Mouse (Mus musculus): Measurements from ENCODE around the gene Olfr1033. TPM values are rescaled to one million over a fixed set of nuclear protein-coding genes. Genes with fewer than 3 reads are reported as not detected.
"Not testable (repeated sequence)": the region's sequence is repeated elsewhere in the genome, so short reads cannot be mapped to it uniquely, and the experiment has no call there.

Olfr1033 gene
- polyA plus RNA-seq (2015; fragmentation: Nextera tagmentation; extraction: Ambion mirVana): 3.1 and 4.9 TPM in 2 replicates

GRCm38 (mm10) chr2:86020406-86020805 lies at the start of gene Olfr1033:
Gene Olfr1033 (plus strand): TSS chr2:86020633.
- H3K9me3 ChIP-seq (ENCODE audit: low read length); ATAC-seq (ENCODE audit: low FRiP score, low TSS enrichment); H3K36me3 ChIP-seq (ENCODE audit: insufficient read depth, low read length); H3K27me3 ChIP-seq (ENCODE audit: insufficient read depth, low read length); H3K4me1 ChIP-seq (ENCODE audit: insufficient read depth, low read length): not testable (repeated sequence)
- Histone ChIP-seq H3K4me3 (ENCODE audit: low read length) (peak within 1 kb of the TSS; percentile 44), H3K4me2 (replicated peaks; ENCODE audit: low read depth, low read length) (peak within 1 kb of the TSS; percentile 49), H3K9ac (replicated peaks; ENCODE audit: low read length) (peak within 1 kb of the TSS; percentile 57; the same call in 1 of the 2 replicates), H3K27ac (ENCODE audit: low read length) (peak within 1 kb of the TSS; percentile 65; the same call in 1 of the 2 replicates)
- 4% methylated on average over 10 of the region's 11 CpGs for WGBS

- Histone ChIP-seq H3K27me3 (ENCODE audit: insufficient read depth, low read length) (no peaks in the 10 kb centered on the region), H3K9me3 (ENCODE audit: low read length) (no peaks in the 10 kb centered on the region), H3K4me1 (ENCODE audit: insufficient read depth, low read length) (no peaks in the 10 kb centered on the region), H3K36me3 (ENCODE audit: insufficient read depth, low read length) (no peaks in the 10 kb centered on the region), H3K9ac (replicated peaks; ENCODE audit: low read length) (no peak within 1 kb of the TSS), H3K27ac (ENCODE audit: low read length) (no peak within 1 kb of the TSS), H3K4me3 (ENCODE audit: low read length) (no peak within 1 kb of the TSS), H3K4me2 (replicated peaks; ENCODE audit: low read depth, low read length) (no peak within 1 kb of the TSS)
- no peak for ATAC-seq (ENCODE audit: low FRiP score, low TSS enrichment)
- WGBS: 87% methylated on average over 2 of the region's 2 CpGs
Measured at GRCm38 (mm10) chr2:85973595-85973994, 46.8 kb upstream of the Olfr1033 start, which contains the start of gene Olfr1029. Gene Olfr1029 (plus strand): TSS chr2:85973895.

GRCm38 (mm10) chr2:85978976-85979375 lies 41.5 kb upstream of the Olfr1033 start, which contains the start of gene Olfr1030:
Gene Olfr1030 (plus strand): TSS chr2:85979276.
- no peak for ATAC-seq (ENCODE audit: low FRiP score, low TSS enrichment)
- H3K9me3 ChIP-seq (ENCODE audit: low read length): no peaks in the 10 kb centered on the region

GRCm38 (mm10) chr2:85990004-85990403 lies 30.4 kb upstream of the Olfr1033 start, which contains the start of gene Olfr1031:
Gene Olfr1031 (plus strand): TSS chr2:85990304.
- no peak for ATAC-seq (ENCODE audit: low FRiP score, low TSS enrichment)
- H3K27me3 ChIP-seq (ENCODE audit: insufficient read depth, low read length): no peaks in the 10 kb centered on the region
- H3K9ac ChIP-seq (replicated peaks; ENCODE audit: low read length): no peak within 1 kb of the TSS
- 64% methylated on average over 3 of the region's 3 CpGs for WGBS
- no peaks in the 10 kb centered on the region for H3K9me3 ChIP-seq (ENCODE audit: low read length)
- H3K27ac ChIP-seq (ENCODE audit: low read length): no peak within 1 kb of the TSS
- no peak within 1 kb of the TSS for H3K4me3 ChIP-seq (ENCODE audit: low read length)
- H3K4me1 ChIP-seq (ENCODE audit: insufficient read depth, low read length): no peaks in the 10 kb centered on the region
- H3K36me3 ChIP-seq (ENCODE audit: insufficient read depth, low read length): no peaks in the 10 kb centered on the region
- H3K4me2 ChIP-seq (replicated peaks; ENCODE audit: low read depth, low read length): no peak within 1 kb of the TSS

More at GRCm38 (mm10) chr2:85978976-85979375, 41.5 kb upstream of the Olfr1033 start, which contains the start of gene Olfr1030:
- Histone ChIP-seq H3K36me3 (ENCODE audit: insufficient read depth, low read length) (no peaks in the 10 kb centered on the region), H3K27ac (ENCODE audit: low read length) (no peak within 1 kb of the TSS), H3K27me3 (ENCODE audit: insufficient read depth, low read length) (no peaks in the 10 kb centered on the region), H3K9ac (replicated peaks; ENCODE audit: low read length) (no peak within 1 kb of the TSS), H3K4me2 (replicated peaks; ENCODE audit: low read depth, low read length) (no peak within 1 kb of the TSS), H3K4me3 (ENCODE audit: low read length) (no peak within 1 kb of the TSS), H3K4me1 (ENCODE audit: insufficient read depth, low read length) (no peaks in the 10 kb centered on the region)
- 83% methylated on average over 1 of the region's 1 CpGs for WGBS

GRCm38 (mm10) chr2:86005240-86005639 lies 15.2 kb upstream of the Olfr1033 start, which contains the start of gene Olfr1032:
Gene Olfr1032 (plus strand): TSS chr2:86005540.
- no peak within 1 kb of the TSS for H3K4me3 ChIP-seq (ENCODE audit: low read length)
- ATAC-seq (ENCODE audit: low FRiP score, low TSS enrichment): no peak
- WGBS: 85% methylated on average over 7 of the region's 7 CpGs
- H3K4me2 ChIP-seq (replicated peaks; ENCODE audit: low read depth, low read length): no peak within 1 kb of the TSS
- no peak within 1 kb of the TSS for H3K27ac ChIP-seq (ENCODE audit: low read length)
- no peaks in the 10 kb centered on the region for H3K9me3 ChIP-seq (ENCODE audit: low read length)
- no peaks in the 10 kb centered on the region for H3K4me1 ChIP-seq (ENCODE audit: insufficient read depth, low read length)
- no peaks in the 10 kb centered on the region for H3K27me3 ChIP-seq (ENCODE audit: insufficient read depth, low read length)
- no peak within 1 kb of the TSS for H3K9ac ChIP-seq (replicated peaks; ENCODE audit: low read length)
- no peaks in the 10 kb centered on the region for H3K36me3 ChIP-seq (ENCODE audit: insufficient read depth, low read length)

GRCm38 (mm10) chr2:86021518-86021917 lies 1.1 kb downstream of the Olfr1033 start:
- not testable (repeated sequence) for H3K27me3 ChIP-seq (ENCODE audit: insufficient read depth, low read length); H3K4me1 ChIP-seq (ENCODE audit: insufficient read depth, low read length); H3K4me2 ChIP-seq (replicated peaks; ENCODE audit: low read depth, low read length); H3K36me3 ChIP-seq (ENCODE audit: insufficient read depth, low read length); H3K27ac ChIP-seq (ENCODE audit: low read length); ATAC-seq (ENCODE audit: low FRiP score, low TSS enrichment); H3K4me3 ChIP-seq (ENCODE audit: low read length); H3K9ac ChIP-seq (replicated peaks; ENCODE audit: low read length); H3K9me3 ChIP-seq (ENCODE audit: low read length)
- WGBS: 36% methylated on average over 3 of the region's 9 CpGs

- ATAC-seq (ENCODE audit: low FRiP score, low TSS enrichment): no peak
- H3K4me3 ChIP-seq (ENCODE audit: low read length): no peak within 1 kb of the TSS
- no peak within 1 kb of the TSS for H3K4me2 ChIP-seq (replicated peaks; ENCODE audit: low read depth, low read length)
- H3K27ac ChIP-seq (ENCODE audit: low read length): no peak within 1 kb of the TSS
- H3K9me3 ChIP-seq (ENCODE audit: low read length): no peaks in the 10 kb centered on the region
- H3K4me1 ChIP-seq (ENCODE audit: insufficient read depth, low read length): no peaks in the 10 kb centered on the region
- H3K9ac ChIP-seq (replicated peaks; ENCODE audit: low read length): no peak within 1 kb of the TSS
- H3K36me3 ChIP-seq (ENCODE audit: insufficient read depth, low read length): no peaks in the 10 kb centered on the region
- H3K27me3 ChIP-seq (ENCODE audit: insufficient read depth, low read length): no peaks in the 10 kb centered on the region
Measured at GRCm38 (mm10) chr2:86045561-86045960, 25.1 kb downstream of the Olfr1033 start, which contains the start of gene Olfr1034. Gene Olfr1034 (plus strand): TSS chr2:86045861.

- not testable (repeated sequence) for H3K4me2 ChIP-seq (replicated peaks; ENCODE audit: low read depth, low read length); H3K4me1 ChIP-seq (ENCODE audit: insufficient read depth, low read length); H3K27ac ChIP-seq (ENCODE audit: low read length); H3K4me3 ChIP-seq (ENCODE audit: low read length); ATAC-seq (ENCODE audit: low FRiP score, low TSS enrichment); H3K27me3 ChIP-seq (ENCODE audit: insufficient read depth, low read length); H3K9ac ChIP-seq (replicated peaks; ENCODE audit: low read length); H3K9me3 ChIP-seq (ENCODE audit: low read length); H3K36me3 ChIP-seq (ENCODE audit: insufficient read depth, low read length)
Measured at GRCm38 (mm10) chr2:86050777-86051176, 30.3 kb downstream of the Olfr1033 start.

- not testable (repeated sequence) for H3K27ac ChIP-seq (ENCODE audit: low read length); H3K36me3 ChIP-seq (ENCODE audit: insufficient read depth, low read length); H3K4me1 ChIP-seq (ENCODE audit: insufficient read depth, low read length); H3K4me2 ChIP-seq (replicated peaks; ENCODE audit: low read depth, low read length); H3K9ac ChIP-seq (replicated peaks; ENCODE audit: low read length); H3K4me3 ChIP-seq (ENCODE audit: low read length); H3K27me3 ChIP-seq (ENCODE audit: insufficient read depth, low read length); ATAC-seq (ENCODE audit: low FRiP score, low TSS enrichment); H3K9me3 ChIP-seq (ENCODE audit: low read length)
- 95% methylated on average over 2 of the region's 2 CpGs for WGBS
Measured at GRCm38 (mm10) chr2:86063766-86064165, 43.3 kb downstream of the Olfr1033 start.

- no peak overlapping the region for H3K27ac ChIP-seq (ENCODE audit: low read length)
- H3K4me2 ChIP-seq (replicated peaks; ENCODE audit: low read depth, low read length): no peak overlapping the region
- ATAC-seq (ENCODE audit: low FRiP score, low TSS enrichment): no peak
- WGBS: 92% methylated on average over 8 of the region's 8 CpGs
- no peaks in the 10 kb centered on the region for H3K36me3 ChIP-seq (ENCODE audit: insufficient read depth, low read length)
- H3K4me1 ChIP-seq (ENCODE audit: insufficient read depth, low read length): no peaks in the 10 kb centered on the region
- H3K27me3 ChIP-seq (ENCODE audit: insufficient read depth, low read length): no peaks in the 10 kb centered on the region
- no peak overlapping the region for H3K4me3 ChIP-seq (ENCODE audit: low read length)
- H3K9ac ChIP-seq (replicated peaks; ENCODE audit: low read length): no peak overlapping the region
- H3K9me3 ChIP-seq (ENCODE audit: low read length): peaks cover 2% of the 10 kb centered on the region; the same call in 1 of the 2 replicates
Measured at GRCm38 (mm10) chr2:86070189-86070588, 49.8 kb downstream of the Olfr1033 start.

Data from kidney, embryonic 16.5 days (tissue).